Comparison of ENCODE assay signal across 21 mouse cellular contexts in the genomic region with DNA sequence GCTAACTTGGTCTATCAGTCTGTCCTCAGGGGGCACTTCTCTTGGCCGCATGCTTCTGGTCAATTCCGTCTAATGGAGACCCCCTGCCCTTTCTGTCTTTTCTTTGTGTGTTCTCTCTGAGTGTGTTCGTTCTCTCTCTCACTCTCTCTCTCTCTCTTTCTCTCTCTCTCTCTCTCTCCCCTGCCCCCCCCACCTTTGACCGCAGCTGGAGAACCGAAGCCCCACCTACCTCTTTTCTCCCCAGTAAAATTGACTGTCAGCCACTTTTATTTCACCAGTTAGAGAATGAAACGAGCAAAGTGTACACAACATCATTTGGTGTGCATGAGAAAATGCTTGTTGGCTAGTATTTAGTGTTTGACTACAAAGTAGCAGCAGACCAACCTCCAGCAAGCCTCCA. TPM values are rescaled to one million over a fixed set of nuclear protein-coding genes. Genes with fewer than 3 reads are reported as not detected.
DNase-seq lines count a peak whose midpoint lies in the region; ATAC-seq and TF ChIP-seq lines count a peak whose summit lies in the region.
"Had no signal": no experiment of that assay in that cellular context is flagged by ENCODE, and none has a peak within 500 bp of the region (broad histone marks: within the 10 kb centered on the region; RNA-seq: fewer than 3 reads in every experiment).

No protein-coding gene starts in this region.

- TF ChIP-seq CTCF in forebrain, postnatal 0 days (IDR thresholded peaks at IDR 0.05; ENCODE audit: low read depth), result no peak

- H3K27ac ChIP-seq in liver, embryonic 12.5 days, result 0 out of 2 replicates have a peak overlapping the region, but pooled peaks have one; percentile 20
- H3K27ac ChIP-seq in intestine, embryonic 16.5 days (ENCODE audit: low read length), result peak overlapping the region; percentile 43
- H3K27ac ChIP-seq in forebrain, postnatal 0 days (ENCODE audit: low read depth, low read length), result no peak overlapping the region
- H3K27ac ChIP-seq: embryonic facial prominence, embryonic 12.5 days; gastrocnemius, adult 2 months; hindbrain, embryonic 13.5 days; kidney, postnatal 0 days; lung, embryonic 15.5 days; midbrain, embryonic 12.5 days had no signal

- ATAC-seq in liver, embryonic 12.5 days, result no peak
- ATAC-seq in intestine, embryonic 16.5 days, result no peak
- no peak for ATAC-seq in forebrain, postnatal 0 days
- ATAC-seq: forebrain, embryonic 14.5 days had no signal

- no peak overlapping the region for H3K9ac ChIP-seq in liver, embryonic 12.5 days
- H3K9ac ChIP-seq in intestine, embryonic 16.5 days (ENCODE audit: low read depth, low read length), result no peak overlapping the region
- H3K9ac ChIP-seq in forebrain, postnatal 0 days, result no peak overlapping the region
- H3K9ac ChIP-seq: embryonic facial prominence, embryonic 12.5 days; hindbrain, embryonic 13.5 days; lung, embryonic 15.5 days; midbrain, embryonic 12.5 days had no signal

- H3K4me3 ChIP-seq in liver, embryonic 12.5 days, result no peak overlapping the region
- no peak overlapping the region for H3K4me3 ChIP-seq in intestine, embryonic 16.5 days (ENCODE audit: low read length)
- H3K4me3 ChIP-seq in forebrain, postnatal 0 days (ENCODE audit: low read depth, low read length), result no peak overlapping the region
- H3K4me3 ChIP-seq: embryonic facial prominence, embryonic 12.5 days; gastrocnemius, adult 2 months; hindbrain, embryonic 13.5 days; lung, embryonic 15.5 days; midbrain, embryonic 12.5 days had no signal

- H3K36me3 ChIP-seq in liver, embryonic 12.5 days, result peaks cover 28% of the 10 kb centered on the region
- H3K36me3 ChIP-seq in intestine, embryonic 16.5 days (ENCODE audit: control insufficient read depth, insufficient read depth, low read length), result no peaks in the 10 kb centered on the region
- peaks cover 1% of the 10 kb centered on the region for H3K36me3 ChIP-seq in forebrain, postnatal 0 days (ENCODE audit: insufficient read depth)

- peaks cover 31% of the 10 kb centered on the region for H3K4me1 ChIP-seq in liver, embryonic 12.5 days
- H3K4me1 ChIP-seq in intestine, embryonic 16.5 days (ENCODE audit: control insufficient read depth, insufficient read depth, low read length), result peaks cover 8% of the 10 kb centered on the region
- no peaks in the 10 kb centered on the region for H3K4me1 ChIP-seq in forebrain, postnatal 0 days (ENCODE audit: insufficient read depth)
- H3K4me1 ChIP-seq: lung, embryonic 15.5 days had no signal

- H3K4me2 ChIP-seq in liver, embryonic 12.5 days, result no peak overlapping the region
- no peak overlapping the region for H3K4me2 ChIP-seq in intestine, embryonic 16.5 days (ENCODE audit: low read depth, low read length)
- H3K4me2 ChIP-seq in forebrain, postnatal 0 days (ENCODE audit: low read depth), result no peak overlapping the region
- H3K4me2 ChIP-seq: embryonic facial prominence, embryonic 12.5 days; hindbrain, embryonic 13.5 days; lung, embryonic 15.5 days; midbrain, embryonic 12.5 days had no signal

- H3K27me3 ChIP-seq in liver, embryonic 12.5 days (replicated peaks), result no peaks in the 10 kb centered on the region
- no peaks in the 10 kb centered on the region for H3K27me3 ChIP-seq in intestine, embryonic 16.5 days (replicated peaks; ENCODE audit: control insufficient read depth, insufficient read depth, low read length)
- H3K27me3 ChIP-seq in forebrain, postnatal 0 days (ENCODE audit: insufficient read depth, low read length), result no peaks in the 10 kb centered on the region
- H3K27me3 ChIP-seq: embryonic facial prominence, embryonic 12.5 days; hindbrain, embryonic 13.5 days; lung, embryonic 15.5 days; midbrain, embryonic 12.5 days had no signal

- 82% methylated on average over 6 of the region's 6 CpGs for WGBS in liver, embryonic 12.5 days (ENCODE audit: insufficient replicate concordance)
- 72% methylated on average over 6 of the region's 6 CpGs for WGBS in intestine, embryonic 16.5 days
- 65% methylated on average over 6 of the region's 6 CpGs for WGBS in forebrain, postnatal 0 days

- H3K9me3 ChIP-seq in liver, embryonic 12.5 days (replicated peaks), result no peaks in the 10 kb centered on the region
- H3K9me3 ChIP-seq in intestine, embryonic 16.5 days (ENCODE audit: control insufficient read depth, low read length), result no peaks in the 10 kb centered on the region
- H3K9me3 ChIP-seq in forebrain, postnatal 0 days (ENCODE audit: low read length), result no peaks in the 10 kb centered on the region
- H3K9me3 ChIP-seq: embryonic facial prominence, embryonic 12.5 days; hindbrain, embryonic 13.5 days; lung, embryonic 15.5 days; midbrain, embryonic 12.5 days had no signal

- no peak for DNase-seq in liver
- peak; percentile 72 for DNase-seq in thymus, postnatal 0 days (ENCODE audit: low spot score)
- peak; percentile 68 for DNase-seq in thymus, postnatal 4 days
- DNase-seq in forebrain, postnatal 0 days, result no peak
- DNase-seq in urinary bladder, postnatal 10 days (ENCODE audit: low spot score), result no peak
- DNase-seq in cerebellum, adult 9-10 months, result no peak
- DNase-seq: adrenal gland, adult 8-10 months; cerebellum, adult 9-11 months; embryo, embryonic 11 days; gastrocnemius, adult 2 months; heart, postnatal 4 days; kidney, adult 8-10 months; kidney, postnatal 4 days had no signal

RNA-seq across cellular contexts. Expression of a gene that starts 4.7 kb away (rescaled TPM):
- polyA plus RNA-seq in liver, embryonic 12.5 days (2016; fragmentation: Nextera tagmentation; extraction: Ambion mirVana), result 9.8 and 11.1 TPM in 2 replicates
- 10.1 and 11.3 TPM in 2 replicates for polyA plus RNA-seq in intestine, embryonic 16.5 days (2015; fragmentation: Nextera tagmentation; extraction: Ambion mirVana)
- 34.1 and 42.1 TPM in 2 replicates for polyA plus RNA-seq in thymus, postnatal 0 days (2015; fragmentation: Nextera tagmentation; extraction: Ambion mirVana)
- total RNA-seq in forebrain, postnatal 0 days (2014; rRNA removed), result 14.2 and 23.7 TPM in 2 replicates
- polyA plus RNA-seq in forebrain, postnatal 0 days (2015; fragmentation: Nextera tagmentation; extraction: Ambion mirVana), result 7.7 and 12.6 TPM in 2 replicates

Comparison
In these comparisons a context has a peak if more than half of its experiments do, and no peak if none do; other contexts are left out.
1. DNase-seq: peak in thymus, postnatal 0 days (single experiment) and thymus, postnatal 4 days (single experiment); none in liver (single experiment), forebrain, postnatal 0 days (single experiment), urinary bladder, postnatal 10 days (single experiment) and cerebellum, adult 9-10 months (single experiment).